11 mouse cellular contexts compared by ENCODE assay signal in the genomic region with DNA sequence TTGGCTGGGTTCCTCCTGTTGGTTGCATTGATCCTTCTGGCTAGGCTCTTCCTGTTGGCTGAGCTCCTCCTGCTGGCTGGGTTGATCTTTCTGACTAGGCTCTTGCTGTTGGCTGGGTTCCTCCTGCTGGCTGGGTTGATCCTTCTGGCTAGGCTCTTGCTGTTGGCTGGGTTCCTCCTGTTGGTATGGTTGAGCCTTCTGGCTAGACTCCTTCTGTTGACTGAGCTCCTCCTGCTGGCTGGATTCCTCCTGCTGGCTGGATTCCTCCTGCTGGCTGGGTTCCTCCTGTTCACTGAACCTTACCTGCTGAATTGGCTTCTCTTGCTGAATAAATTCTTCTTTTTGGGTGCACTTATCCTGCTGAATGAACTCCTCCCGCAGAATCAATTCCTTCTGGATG. TPM values are rescaled to one million over a fixed set of nuclear protein-coding genes. Genes with fewer than 3 reads are reported as not detected.
DNase-seq lines count a peak whose midpoint lies in the region; TF ChIP-seq lines count a peak whose summit lies in the region.
"Had no signal": no experiment of that assay in that cellular context is flagged by ENCODE, and none has a peak within 500 bp of the region (broad histone marks: within the 10 kb centered on the region; RNA-seq: fewer than 3 reads in every experiment).

No protein-coding gene starts in this region.

- no peaks in the 10 kb centered on the region for H3K36me3 ChIP-seq in heart, adult 2 months (ENCODE audit: control insufficient read depth, insufficient read depth, low read length)
- peaks cover 56% of the 10 kb centered on the region for H3K36me3 ChIP-seq in heart, embryonic 10.5 days

- TF ChIP-seq EP300 in heart, adult 2 months (IDR thresholded peaks at IDR 0.05; ENCODE audit: insufficient read depth, low read depth, low read length): no peak

- DNase-seq in heart, adult 2 months: peak; percentile 52 to 66
- no peak for DNase-seq in heart, embryonic 10.5 days (ENCODE audit: low spot score)
- peak; percentile 49 for DNase-seq in brain, embryonic 18.5 days (ENCODE audit: low read depth, low spot score)
- peak; percentile 47 for DNase-seq in gastrocnemius, postnatal 14 days
- DNase-seq in left cerebral cortex, postnatal 25 days (ENCODE audit: low spot score in 2 of 2): peak; percentile 23 to 81
- no peak for DNase-seq in thymus, postnatal 25 days
- DNase-seq in T-cell, adult 2 months (ENCODE audit: low spot score): no peak
- no peak for DNase-seq in spleen, adult 12 weeks (ENCODE audit: low spot score)

- no peak overlapping the region for H3K4me3 ChIP-seq in heart, adult 2 months
- H3K4me3 ChIP-seq in heart, embryonic 10.5 days: no peak overlapping the region
- H3K4me3 ChIP-seq: embryonic facial prominence, embryonic 12.5 days; myocyte had no signal

- H3K79me2 ChIP-seq in heart, adult 2 months (replicated peaks; ENCODE audit: control insufficient read depth, insufficient read depth, low read length): no peaks in the 10 kb centered on the region

- no peaks in the 10 kb centered on the region for H3K9me3 ChIP-seq in heart, embryonic 10.5 days

- no peak for TF ChIP-seq CTCF in heart, adult 2 months (IDR thresholded peaks at IDR 0.05)

- H3K27me3 ChIP-seq in heart, adult 2 months (ENCODE audit: control insufficient read depth, insufficient read depth, low read length): no peaks in the 10 kb centered on the region
- H3K27me3 ChIP-seq in heart, embryonic 10.5 days (ENCODE audit: insufficient read depth, poor library complexity, severe bottlenecking): no peaks in the 10 kb centered on the region
- H3K27me3 ChIP-seq: embryonic facial prominence, embryonic 12.5 days had no signal

- WGBS in heart, adult 2 months: 97% methylated on average over 1 of the region's 1 CpGs
- WGBS in heart, embryonic 10.5 days: 94% methylated on average over 1 of the region's 1 CpGs

- intact Hi-C loops in heart, adult 2 months (cut with DNase I): no loop called here
- intact Hi-C loops in gastrocnemius, postnatal 14 days (cut with DNase I; ENCODE audit: low total_unique reads): no loop called here
- intact Hi-C loops in left cerebral cortex, postnatal 25 days (cut with DNase I): loop anchor here (5.0 kb wide), 1 partner anchor 352 kb away; the partner anchor contains the start of gene Zfp551

- TF ChIP-seq POLR2A in heart, adult 2 months (IDR thresholded peaks at IDR 0.05; ENCODE audit: insufficient read depth, low read depth, low read length): no peak

- no peak overlapping the region for H3K9ac ChIP-seq in heart, adult 2 months (ENCODE audit: low read depth, low read length)
- H3K9ac ChIP-seq: embryonic facial prominence, embryonic 12.5 days had no signal

- H3K27ac ChIP-seq in heart, adult 2 months: no peak overlapping the region
- no peak overlapping the region for H3K27ac ChIP-seq in heart, embryonic 10.5 days
- H3K27ac ChIP-seq: embryonic facial prominence, embryonic 12.5 days had no signal

- no peaks in the 10 kb centered on the region for H3K4me1 ChIP-seq in heart, adult 2 months (ENCODE audit: control insufficient read depth, insufficient read depth, low read length)
- H3K4me1 ChIP-seq in heart, embryonic 10.5 days: peaks cover 5% of the 10 kb centered on the region

RNA-seq across cellular contexts. Expression of gene Zscan18, which starts 28.8 kb away (rescaled TPM):
- total RNA-seq in heart, adult 2 months (2021): 1 to 10 TPM in 1 of 2 experiments, under 1 TPM in 1; 0.73 to 1.1 TPM
- polyA plus RNA-seq in heart, adult 2 months (2012; rRNA removed): 1.1 TPM in 2 replicates
- 10.7 and 10.8 TPM in 2 replicates for polyA plus RNA-seq in heart, embryonic 10.5 days (2016; fragmentation: Nextera tagmentation; extraction: Ambion mirVana)
- 1 to 10 TPM; 2.3 to 3.2 TPM for total RNA-seq in gastrocnemius, postnatal 14 days (2021)
- total RNA-seq in left cerebral cortex, postnatal 25 days (2021): 10 to 100 TPM; 16.7 to 18.6 TPM

RNA-seq across cellular contexts. Expression of gene Vmn2r56, which starts 39.8 kb away (rescaled TPM):
- total RNA-seq in heart, adult 2 months (2021): not detected
- not detected in 2 replicates for polyA plus RNA-seq in heart, adult 2 months (2012; rRNA removed)
- not detected in 2 replicates for polyA plus RNA-seq in heart, embryonic 10.5 days (2016; fragmentation: Nextera tagmentation; extraction: Ambion mirVana)
- total RNA-seq in gastrocnemius, postnatal 14 days (2021): not detected
- total RNA-seq in left cerebral cortex, postnatal 25 days (2021): under 1 TPM in 1 of 2 experiments, not detected in 1; 0.09 TPM
- total RNA-seq: layer of hippocampus, postnatal 25 days had no signal
- polyA plus RNA-seq: embryonic facial prominence, embryonic 12.5 days; myocyte had no signal

RNA-seq across cellular contexts. Expression of gene Zfp329, which starts 44.1 kb away (rescaled TPM):
- 1 to 10 TPM; 4.9 to 5.2 TPM for total RNA-seq in heart, adult 2 months (2021)
- polyA plus RNA-seq in heart, adult 2 months (2012; rRNA removed): 1.1 and 2.9 TPM in 2 replicates
- polyA plus RNA-seq in heart, embryonic 10.5 days (2016; fragmentation: Nextera tagmentation; extraction: Ambion mirVana): 11.7 and 13.6 TPM in 2 replicates
- total RNA-seq in gastrocnemius, postnatal 14 days (2021): 1 to 10 TPM; 4.4 to 4.6 TPM
- total RNA-seq in left cerebral cortex, postnatal 25 days (2021): 10 to 100 TPM; 22.5 to 23.9 TPM

RNA-seq across cellular contexts. Expression of gene Zfp110, which starts 60.0 kb away (rescaled TPM):
- total RNA-seq in heart, adult 2 months (2021): 10 to 100 TPM; 15.9 to 18.0 TPM
- 4.9 and 9.6 TPM in 2 replicates for polyA plus RNA-seq in heart, adult 2 months (2012; rRNA removed)
- polyA plus RNA-seq in heart, embryonic 10.5 days (2016; fragmentation: Nextera tagmentation; extraction: Ambion mirVana): 24.1 and 25.4 TPM in 2 replicates
- total RNA-seq in gastrocnemius, postnatal 14 days (2021): 10 to 100 TPM in 1 of 2 experiments, 1 to 10 TPM in 1; 9.7 to 10.2 TPM
- total RNA-seq in left cerebral cortex, postnatal 25 days (2021): 10 to 100 TPM; 10.1 to 10.7 TPM

Comparison
In these comparisons a context has a peak if more than half of its experiments do, and no peak if none do; other contexts are left out.
1. DNase-seq: peak in heart, adult 2 months (2 of 2), brain, embryonic 18.5 days (single experiment), gastrocnemius, postnatal 14 days (single experiment) and left cerebral cortex, postnatal 25 days (2 of 2); none in heart, embryonic 10.5 days (single experiment), thymus, postnatal 25 days (single experiment), T-cell, adult 2 months (single experiment) and spleen, adult 12 weeks (single experiment).
2. RNA of gene Zscan18, which starts 28.8 kb away (total RNA-seq): 16.7 to 18.6 TPM in left cerebral cortex, postnatal 25 days; 2.3 to 3.2 TPM in gastrocnemius, postnatal 14 days and 0.73 to 1.1 TPM in heart, adult 2 months; every median in the first group is over 4 times any median in the second.